Mouse (Mus musculus): ENCODE data around the gene Esrrg.

GRCm38 (mm10) chr1:188046691-188047121, 438.1 kb downstream of the Esrrg start:
- TF ChIP-seq POLR2A (IDR thresholded peaks at IDR 0.05; ENCODE audit: borderline replicate concordance, insufficient read depth, low read length): no peak
- no peak for TF ChIP-seq CTCF (IDR thresholded peaks at IDR 0.05; ENCODE audit: borderline replicate concordance, insufficient read depth, low read depth, low read length)

Measured in cerebellum, adult 2 months (tissue).